Mouse (Mus musculus): ENCODE results near the gene Cldn18.

- TF ChIP-seq CTCF (IDR thresholded peaks at IDR 0.05; ENCODE audit: low read depth, low read length) (no peak), EP300 (IDR thresholded peaks at IDR 0.05; ENCODE audit: insufficient read depth, low read depth, low read length) (no peak), POLR2A (IDR thresholded peaks at IDR 0.05; ENCODE audit: insufficient read depth, low read length) (no peak)
These were observed 77.1 kb downstream of the Cldn18 start for GRCm38 (mm10) chr9:99639957-99640356.
